Mouse (Mus musculus): ENCODE results near the gene Dnah10.

DNA sequence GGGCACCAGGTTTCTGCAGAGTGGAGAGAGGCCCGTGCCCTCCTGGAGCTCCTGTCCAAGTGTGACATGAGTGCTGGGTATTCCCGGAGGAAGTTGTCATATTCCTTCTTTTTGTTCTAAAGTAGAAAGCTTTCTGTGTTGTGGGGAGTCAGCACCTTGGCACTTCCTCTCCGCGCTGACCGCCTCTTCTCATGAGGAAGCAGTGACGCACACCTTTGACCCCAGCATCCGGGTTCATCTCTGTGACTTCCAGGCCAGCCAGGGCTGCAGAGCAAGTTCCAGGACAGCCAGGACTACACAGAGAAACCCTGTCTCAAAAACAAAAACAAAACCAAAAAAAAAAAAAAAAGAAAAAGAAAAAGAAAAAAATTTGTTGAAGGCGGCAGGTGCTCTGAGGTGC, 9.8 kb upstream of the Dnah10 start:
- TF ChIP-seq CTCF (IDR thresholded peaks at IDR 0.05; ENCODE audit: borderline replicate concordance, control insufficient read depth, extremely low read depth, insufficient read depth, low read length, poor library complexity) (no peak), POLR2A (IDR thresholded peaks at IDR 0.05; ENCODE audit: control insufficient read depth, extremely low read depth, insufficient read depth, low read length, poor library complexity) (no peak)

All from thymus, adult 2 months (tissue).